Mouse (Mus musculus): ENCODE data around the gene Otx2.

The Otx2 gene

GRCm38 (mm10) chr14:48668761-48669303 lies 4.8 kb downstream of the Otx2 start:
- no peak for DNase-seq (ENCODE audit: low spot score in 2 of 2)

GRCm38 (mm10) chr14:48668051-48668481 lies 5.6 kb downstream of the Otx2 start:
- no peak for DNase-seq (ENCODE audit: low spot score in 2 of 2)

- DNase-seq (ENCODE audit: low spot score in 2 of 2) = no peak
Measured at GRCm38 (mm10) chr14:48667396-48667795, 6.2 kb downstream of the Otx2 start.

- DNase-seq (ENCODE audit: low spot score in 2 of 2) = no peak
Measured at GRCm38 (mm10) chr14:48666771-48667170, 6.8 kb downstream of the Otx2 start.

- DNase-seq (ENCODE audit: low spot score in 2 of 2) = no peak
Measured at GRCm38 (mm10) chr14:48665816-48666661, 7.6 kb downstream of the Otx2 start.

GRCm38 (mm10) chr14:48664841-48665815 lies 8.5 kb downstream of the Otx2 start:
- no peak for DNase-seq (ENCODE audit: low spot score in 2 of 2)

GRCm38 (mm10) chr14:48664001-48664810 lies 9.4 kb downstream of the Otx2 start:
- no peak for DNase-seq (ENCODE audit: low spot score in 2 of 2)

GRCm38 (mm10) chr14:48663531-48663930 lies 10.1 kb downstream of the Otx2 start:
- DNase-seq (ENCODE audit: low spot score in 2 of 2) = no peak

- no peak for DNase-seq (ENCODE audit: low spot score in 2 of 2)
Measured at GRCm38 (mm10) chr14:48662568-48663236, 10.9 kb downstream of the Otx2 start.

- DNase-seq (ENCODE audit: low spot score in 2 of 2) = no peak
Measured at GRCm38 (mm10) chr14:48661646-48662567, 11.7 kb downstream of the Otx2 start.

- DNase-seq (ENCODE audit: low spot score in 2 of 2) = no peak
Measured at GRCm38 (mm10) chr14:48661151-48661550, 12.5 kb downstream of the Otx2 start.

GRCm38 (mm10) chr14:48660593-48660992 lies 13.0 kb downstream of the Otx2 start:
- no peak for DNase-seq (ENCODE audit: low spot score in 2 of 2)

- DNase-seq (ENCODE audit: low spot score in 2 of 2) = no peak
Measured at GRCm38 (mm10) chr14:48659661-48660060, 14.0 kb downstream of the Otx2 start.

- no peak for DNase-seq (ENCODE audit: low spot score in 2 of 2)
Measured at GRCm38 (mm10) chr14:48657241-48657640, 16.4 kb downstream of the Otx2 start.

- DNase-seq (ENCODE audit: low spot score in 2 of 2) = no peak
Measured at GRCm38 (mm10) chr14:48656711-48657110, 16.9 kb downstream of the Otx2 start.

GRCm38 (mm10) chr14:48655792-48656550 lies 17.6 kb downstream of the Otx2 start:
- DNase-seq (ENCODE audit: low spot score in 2 of 2) = no peak

GRCm38 (mm10) chr14:48655073-48655791 lies 18.4 kb downstream of the Otx2 start:
- DNase-seq (ENCODE audit: low spot score in 2 of 2) = no peak

GRCm38 (mm10) chr14:48654551-48655072 lies 19.0 kb downstream of the Otx2 start:
- no peak for DNase-seq (ENCODE audit: low spot score in 2 of 2)

Measured in urinary bladder, postnatal 4 days (tissue).